Mouse (Mus musculus): ENCODE results near the gene Fscn2. TPM values are rescaled to one million over a fixed set of nuclear protein-coding genes. Genes with fewer than 3 reads are reported as not detected.

The Fscn2 gene
- total and polyA plus RNA-seq, 2 experiments from 2014 or later, result 0.29 to 2.0 TPM

DNA sequence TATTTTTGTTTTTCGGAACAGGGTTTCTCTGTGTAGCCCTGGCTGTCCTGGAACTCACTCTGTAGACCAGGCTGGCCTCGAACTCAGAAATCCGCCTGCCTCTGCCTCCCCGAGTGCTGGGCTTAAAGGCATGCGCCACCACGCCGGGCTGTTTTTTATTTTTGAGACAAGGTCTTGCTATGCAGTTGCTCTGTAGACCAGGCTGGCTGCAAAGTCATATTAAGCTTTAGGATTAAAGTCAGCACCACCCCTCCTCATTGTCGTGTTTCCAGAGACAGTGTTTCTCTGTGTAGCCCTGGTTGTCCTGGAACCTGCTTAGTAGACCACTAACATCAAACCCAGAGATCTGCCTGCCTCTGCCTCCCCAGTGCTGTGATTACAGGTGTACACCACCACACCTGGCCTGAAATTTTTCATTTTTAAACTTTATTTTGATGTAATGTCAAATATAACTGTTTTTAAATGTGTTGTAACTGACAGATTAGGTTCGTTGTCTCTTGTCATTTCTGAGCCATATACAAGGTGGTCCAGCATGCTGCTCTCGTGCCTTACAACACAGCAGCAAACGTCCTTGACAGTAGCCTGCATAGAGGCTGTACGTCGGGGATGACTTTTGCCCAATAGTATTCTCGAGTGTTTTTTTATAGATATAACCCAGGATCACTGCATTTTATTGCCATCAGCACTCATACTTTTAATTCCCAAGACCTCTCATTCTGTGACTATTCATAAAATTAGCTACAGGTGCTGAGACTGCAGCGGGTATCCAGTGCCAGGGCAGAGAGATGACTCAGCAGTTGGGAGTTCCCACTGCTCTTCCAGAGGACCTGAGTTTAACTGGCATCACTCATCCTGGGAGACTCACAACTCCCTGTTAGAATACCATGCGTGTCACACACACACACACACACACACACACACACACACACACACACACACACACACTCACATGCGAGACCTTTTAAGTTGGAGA lies 6.7 kb upstream of the Fscn2 start:
- Histone ChIP-seq H3K27ac (ENCODE audit: low read depth, low read length) (no peak overlapping the region), H3K27me3 (ENCODE audit: insufficient read depth, low read length) (no peaks in the 10 kb centered on the region), H3K9me3 (ENCODE audit: low read length) (no peaks in the 10 kb centered on the region), H3K36me3 (ENCODE audit: insufficient read depth) (no peaks in the 10 kb centered on the region), H3K4me2 (ENCODE audit: low read depth) (no peak overlapping the region), H3K9ac (no peak overlapping the region), H3K4me1 (ENCODE audit: insufficient read depth) (peaks cover 15% of the 10 kb centered on the region), H3K4me3 (ENCODE audit: low read depth, low read length) (no peak overlapping the region)
- 89% methylated on average over 17 of the region's 17 CpGs for WGBS
- ATAC-seq (no peak), DNase-seq (no peak)
- no peak for TF ChIP-seq CTCF (IDR thresholded peaks at IDR 0.05; ENCODE audit: low read depth)

DNA sequence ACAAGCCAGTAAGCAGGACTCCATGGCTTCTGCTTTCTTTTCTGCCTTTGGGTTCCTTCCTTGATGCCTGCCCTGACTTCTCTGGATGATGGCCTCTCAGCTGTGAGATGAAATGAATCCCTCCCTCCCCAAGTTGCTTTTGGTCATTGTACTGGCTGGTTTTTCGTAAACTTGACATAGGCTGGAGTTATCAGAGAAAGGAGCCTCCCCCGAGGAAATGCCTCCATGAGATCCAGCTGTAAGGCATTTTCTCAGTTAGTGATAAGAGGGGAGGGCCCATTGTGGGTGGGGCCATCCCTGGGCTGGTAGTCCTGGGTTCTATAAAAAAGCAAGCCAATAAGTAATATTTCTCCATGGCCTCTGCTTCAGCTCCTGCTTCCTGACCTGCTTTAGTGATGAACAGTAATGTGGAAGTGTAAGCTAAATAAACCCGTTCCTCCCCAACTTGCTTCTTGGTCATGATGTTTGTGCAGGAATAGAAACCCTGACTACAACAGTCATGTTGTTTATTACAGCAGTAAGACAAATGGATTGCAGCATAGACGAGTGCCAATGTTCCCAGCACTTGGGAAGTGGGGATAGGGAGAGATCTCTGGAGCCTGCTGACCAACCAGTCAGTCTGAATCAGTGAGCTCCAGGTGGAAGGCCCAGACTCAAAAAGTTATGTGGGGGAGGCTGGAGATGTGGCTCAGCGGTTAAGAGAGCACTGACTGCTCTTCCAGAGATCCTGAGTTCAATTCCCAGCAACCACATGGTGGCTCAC lies 5.9 kb upstream of the Fscn2 start:
- DNase-seq (no peak), ATAC-seq (no peak)
- Histone ChIP-seq H3K4me3 (ENCODE audit: low read depth, low read length) (no peak overlapping the region), H3K4me2 (ENCODE audit: low read depth) (no peak overlapping the region), H3K9ac (no peak overlapping the region), H3K36me3 (ENCODE audit: insufficient read depth) (no peaks in the 10 kb centered on the region), H3K27me3 (ENCODE audit: insufficient read depth, low read length) (no peaks in the 10 kb centered on the region), H3K27ac (ENCODE audit: low read depth, low read length) (no peak overlapping the region), H3K4me1 (ENCODE audit: insufficient read depth) (peaks cover 15% of the 10 kb centered on the region), H3K9me3 (ENCODE audit: low read length) (no peaks in the 10 kb centered on the region)
- TF ChIP-seq CTCF (IDR thresholded peaks at IDR 0.05; ENCODE audit: low read depth), result no peak
- WGBS, result 84% methylated on average over 5 of the region's 5 CpGs

DNA sequence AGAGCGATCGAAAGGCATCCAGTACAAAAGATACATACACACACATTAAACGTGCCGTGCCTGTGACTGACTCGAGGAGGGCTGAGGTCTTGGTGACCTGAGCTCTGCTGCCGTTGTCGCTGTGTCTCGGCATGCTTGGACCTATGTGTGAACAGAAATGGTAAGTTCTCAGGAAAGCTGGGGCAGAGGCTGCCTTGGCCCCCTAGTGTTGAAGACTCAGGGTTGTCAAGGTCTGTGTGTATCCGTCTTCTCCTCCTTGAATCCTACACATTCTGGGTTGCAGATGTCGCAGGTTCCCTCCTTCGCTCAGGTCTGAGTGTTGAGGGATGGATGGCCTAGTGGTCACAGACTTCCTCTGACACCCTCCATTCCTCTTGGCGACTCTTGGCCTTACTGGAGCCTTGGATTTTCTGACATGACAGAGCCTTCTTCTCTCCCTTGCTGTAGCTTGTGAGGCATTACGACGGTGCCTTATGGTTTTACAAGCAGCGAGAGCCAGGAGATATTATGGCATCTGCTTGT lies 5.0 kb upstream of the Fscn2 start:
- 80% methylated on average over 15 of the region's 15 CpGs for WGBS
- peaks cover 15% of the 10 kb centered on the region for H3K4me1 ChIP-seq (ENCODE audit: insufficient read depth)
- no peaks in the 10 kb centered on the region for H3K9me3 ChIP-seq (ENCODE audit: low read length)
- H3K9ac ChIP-seq, result no peak overlapping the region
- TF ChIP-seq CTCF (IDR thresholded peaks at IDR 0.05; ENCODE audit: low read depth), result peak; percentile 44
- no peak overlapping the region for H3K27ac ChIP-seq (ENCODE audit: low read depth, low read length)
- H3K4me2 ChIP-seq (ENCODE audit: low read depth), result no peak overlapping the region
- H3K4me3 ChIP-seq (ENCODE audit: low read depth, low read length), result no peak overlapping the region
- no peaks in the 10 kb centered on the region for H3K27me3 ChIP-seq (ENCODE audit: insufficient read depth, low read length)
- no peak for ATAC-seq
- H3K36me3 ChIP-seq (ENCODE audit: insufficient read depth), result no peaks in the 10 kb centered on the region
- no peak for DNase-seq

DNA sequence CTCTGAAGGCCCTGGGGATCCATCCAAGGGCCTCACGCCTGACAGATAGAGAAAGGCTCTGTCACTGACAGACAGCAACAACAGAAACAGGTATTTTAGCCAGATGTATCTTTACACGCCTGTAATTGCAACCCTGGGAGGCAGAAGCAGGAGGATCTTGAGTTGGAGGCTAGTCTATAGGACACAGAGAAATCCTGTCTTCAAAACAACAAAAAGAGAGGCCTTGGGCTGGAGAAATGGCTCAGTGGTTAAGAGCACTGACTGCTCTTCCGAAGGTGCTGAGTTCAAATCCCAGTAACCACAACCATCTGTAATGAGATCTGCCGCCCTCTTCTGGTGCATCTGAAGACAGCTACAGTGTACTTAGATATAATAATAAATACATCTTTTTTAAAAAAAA lies 4.4 kb upstream of the Fscn2 start:
- peak; percentile 13; the same call in 1 of the 2 replicates for TF ChIP-seq CTCF (IDR thresholded peaks at IDR 0.05; ENCODE audit: low read depth)
- no peak overlapping the region for H3K4me3 ChIP-seq (ENCODE audit: low read depth, low read length)
- H3K9ac ChIP-seq, result no peak overlapping the region
- WGBS, result 93% methylated on average over 4 of the region's 4 CpGs
- DNase-seq, result no peak
- no peaks in the 10 kb centered on the region for H3K27me3 ChIP-seq (ENCODE audit: insufficient read depth, low read length)
- H3K9me3 ChIP-seq (ENCODE audit: low read length), result no peaks in the 10 kb centered on the region
- no peak overlapping the region for H3K4me2 ChIP-seq (ENCODE audit: low read depth)
- H3K36me3 ChIP-seq (ENCODE audit: insufficient read depth), result no peaks in the 10 kb centered on the region
- no peak overlapping the region for H3K27ac ChIP-seq (ENCODE audit: low read depth, low read length)
- peaks cover 15% of the 10 kb centered on the region for H3K4me1 ChIP-seq (ENCODE audit: insufficient read depth)
- no peak for ATAC-seq

DNA sequence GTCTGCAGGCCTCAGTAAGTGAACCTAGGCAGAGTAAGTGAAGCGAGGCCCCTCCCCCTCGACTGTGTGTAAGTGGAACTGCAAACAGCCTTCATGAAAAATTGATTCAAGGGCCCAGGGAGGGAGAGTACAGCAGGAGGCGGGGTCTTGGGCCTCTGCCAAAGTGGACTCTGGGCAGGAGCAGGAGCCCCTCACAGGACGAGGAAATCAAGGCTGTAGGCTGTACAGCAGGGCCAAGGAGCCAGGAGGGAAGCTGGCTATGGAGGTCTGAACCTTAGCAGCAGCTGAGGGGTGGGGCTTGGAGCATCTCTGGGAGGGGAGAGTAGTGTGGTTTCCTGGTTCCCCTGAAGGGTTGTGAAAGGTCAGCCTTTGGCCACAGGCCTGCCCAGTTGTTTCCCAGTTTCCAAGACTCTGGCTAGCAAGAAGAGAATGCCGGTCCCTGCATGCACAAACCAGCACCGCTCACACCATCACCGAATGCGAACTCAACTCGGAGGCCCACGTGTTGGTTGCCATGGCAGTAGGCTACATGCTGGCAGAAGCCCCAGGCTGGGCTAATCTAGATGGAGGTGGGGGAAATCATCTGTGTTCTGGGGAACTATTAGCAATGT lies 3.4 kb upstream of the Fscn2 start:
- H3K27me3 ChIP-seq (ENCODE audit: insufficient read depth, low read length), result no peaks in the 10 kb centered on the region
- no peaks in the 10 kb centered on the region for H3K9me3 ChIP-seq (ENCODE audit: low read length)
- no peaks in the 10 kb centered on the region for H3K36me3 ChIP-seq (ENCODE audit: insufficient read depth)
- no peak overlapping the region for H3K4me3 ChIP-seq (ENCODE audit: low read depth, low read length)
- peaks cover 15% of the 10 kb centered on the region for H3K4me1 ChIP-seq (ENCODE audit: insufficient read depth)
- ATAC-seq, result peak; percentile 94
- no peak for TF ChIP-seq CTCF (IDR thresholded peaks at IDR 0.05; ENCODE audit: low read depth)
- H3K27ac ChIP-seq (ENCODE audit: low read depth, low read length), result peak overlapping the region; percentile 88
- peak overlapping the region; percentile 38 for H3K4me2 ChIP-seq (ENCODE audit: low read depth)
- peak overlapping the region; percentile 35 for H3K9ac ChIP-seq
- 4% methylated on average over 10 of the region's 10 CpGs for WGBS
- DNase-seq, result peak; percentile 91

DNA sequence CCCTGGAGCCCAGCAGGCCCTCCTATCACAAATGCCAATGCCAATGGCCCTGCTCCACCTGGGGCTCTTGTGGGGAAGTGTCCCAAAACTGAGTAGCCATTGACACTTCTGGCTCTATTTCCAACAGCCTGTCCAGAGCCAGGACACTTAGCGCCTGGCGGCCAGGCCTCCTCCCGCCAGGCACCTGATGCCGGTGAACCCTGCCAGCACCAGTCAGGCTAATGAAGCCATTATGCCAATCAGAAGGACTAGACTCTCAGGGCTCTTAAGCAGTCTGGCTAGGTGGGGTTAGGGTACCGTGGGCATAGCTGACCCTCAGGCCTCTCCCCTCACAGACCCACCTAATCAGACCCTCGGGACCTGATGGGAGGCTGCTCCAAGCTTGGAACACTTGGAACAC lies 1.9 kb upstream of the Fscn2 start:
- Histone ChIP-seq H3K27ac (ENCODE audit: low read depth, low read length) (peak overlapping the region; percentile 88; the same call in 1 of the 2 replicates), H3K36me3 (ENCODE audit: insufficient read depth) (no peaks in the 10 kb centered on the region), H3K4me3 (ENCODE audit: low read depth, low read length) (no peak overlapping the region), H3K27me3 (ENCODE audit: insufficient read depth, low read length) (no peaks in the 10 kb centered on the region), H3K9me3 (ENCODE audit: low read length) (no peaks in the 10 kb centered on the region), H3K4me1 (ENCODE audit: insufficient read depth) (peaks cover 15% of the 10 kb centered on the region), H3K4me2 (ENCODE audit: low read depth) (no peak overlapping the region), H3K9ac (no peak overlapping the region)
- TF ChIP-seq CTCF (IDR thresholded peaks at IDR 0.05; ENCODE audit: low read depth), result no peak
- ATAC-seq (no peak), DNase-seq (no peak)
- 53% methylated on average over 6 of the region's 6 CpGs for WGBS
